ENCODE assay signal across 15 mouse cellular contexts in the genomic region with DNA sequence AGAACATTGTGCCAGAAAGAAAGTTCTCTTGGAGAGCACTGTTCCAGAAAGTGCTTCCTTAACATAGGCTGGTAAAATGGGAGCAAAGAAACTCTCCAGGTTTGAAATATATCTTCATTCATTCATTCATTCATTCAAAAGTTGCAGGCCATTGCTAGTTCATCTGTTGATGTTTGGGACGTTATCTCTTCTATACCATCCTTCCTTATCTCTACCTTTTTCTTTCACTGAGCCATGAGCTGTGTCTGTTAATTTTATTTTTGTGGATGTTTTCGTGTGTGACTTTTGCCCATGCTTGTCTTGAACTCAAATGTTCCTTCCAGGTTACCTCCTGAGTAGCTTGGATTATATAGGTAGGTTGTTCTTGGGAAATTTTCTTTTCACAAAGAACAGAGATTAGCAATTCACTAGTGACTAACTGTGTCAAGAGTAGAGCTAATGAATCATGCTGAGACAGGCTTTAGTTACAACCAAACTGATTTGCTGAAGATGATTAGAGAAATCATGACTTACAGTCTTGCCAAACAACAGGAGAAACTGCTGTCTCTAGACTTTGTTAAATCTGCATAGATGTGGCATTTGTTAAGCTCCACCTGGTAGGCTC.
"Had no signal": no experiment of that assay in that cellular context is flagged by ENCODE, and none has a peak within 500 bp of the region (broad histone marks: within the 10 kb centered on the region; RNA-seq: fewer than 3 reads in every experiment).

No protein-coding gene starts in this region.

- DNase-seq: kidney, adult 11 months; kidney, postnatal 10 days; lung, adult 2 months; lung, postnatal 36 days; retina, postnatal 1 day; right cerebral cortex, postnatal 4 days; spleen, adult 18-20 months; thymus, adult 2 months; thymus, postnatal 25 days had no signal

- H3K9me3 ChIP-seq: limb, embryonic 10.5 days; megakaryocyte, embryonic 14.5 days; neural tube, embryonic 13.5 days had no signal

- ATAC-seq: lung, postnatal 0 days; midbrain, embryonic 16.5 days had no signal

- H3K4me3 ChIP-seq: limb, embryonic 10.5 days; megakaryocyte, embryonic 14.5 days; neural tube, embryonic 13.5 days had no signal

- H3K27ac ChIP-seq: limb, embryonic 10.5 days; neural tube, embryonic 13.5 days had no signal

- H3K9ac ChIP-seq: neural tube, embryonic 13.5 days had no signal

- H3K4me2 ChIP-seq: midbrain, embryonic 11.5 days; neural tube, embryonic 13.5 days had no signal

- H3K27me3 ChIP-seq: megakaryocyte, embryonic 14.5 days; neural tube, embryonic 13.5 days had no signal
